Mouse (Mus musculus) heart, embryonic 16.5 days (tissue): ENCODE measurements at regions not wholly inside any gene's neighbourhood (a gene's known extent, or its start where the extent isn't known, plus 50 kb on each side); places are given as distances from the start of the nearest gene placed in this dataset.

Experiments
- ATAC-seq: fragments of 200-750 bp; cut with Nextera tagmentation; replicated peaks from 2 replicates; pipeline ENCODE4 v1.8.0; 2017; ENCODE audit warnings: moderate number of reproducible peaks; ENCODE audit not compliant: insufficient read depth, low FRiP score; ENCODE audit errors: extremely low read depth
- H3K27ac ChIP-seq: fragments of 300-500 bp; sonication (generic); 2 replicates; pipeline ENCODE4 v1.5.1; 2014; ENCODE audit warnings: mild to moderate bottlenecking, low read length, control low read depth, moderate library complexity
- H3K27me3 ChIP-seq: fragments of 300-500 bp; sonication (generic); 2 replicates; pipeline ENCODE4 v1.6.1; 2014; ENCODE audit warnings: low read length, mixed read lengths; ENCODE audit not compliant: control insufficient read depth, insufficient read depth
- H3K36me3 ChIP-seq: fragments of 300-500 bp; sonication (generic); 2 replicates; pipeline ENCODE4 v1.6.1; 2014; ENCODE audit not compliant: control insufficient read depth, insufficient read depth
- H3K4me1 ChIP-seq: fragments of 300-500 bp; sonication (generic); 2 replicates; pipeline ENCODE4 v1.6.1; 2014; ENCODE audit warnings: low read length, mixed read lengths; ENCODE audit not compliant: control insufficient read depth, insufficient read depth
- H3K4me2 ChIP-seq: fragments of 300-500 bp; sonication (generic); 2 replicates; pipeline ENCODE4 v1.6.1; 2014; ENCODE audit warnings: low read depth, mild to moderate bottlenecking, control low read depth, low read length
- H3K4me3 ChIP-seq: fragments of 300-500 bp; sonication (generic); 2 replicates; pipeline ENCODE4 v1.5.1; 2014; ENCODE audit warnings: mild to moderate bottlenecking, control low read depth, low read length
- H3K9ac ChIP-seq: fragments of 300-500 bp; sonication (generic); 2 replicates; pipeline ENCODE4 v1.6.1; 2014; ENCODE audit warnings: low read length, control low read depth
- H3K9me3 ChIP-seq: fragments of 300-500 bp; sonication (generic); replicated peaks from 2 replicates; pipeline ENCODE4 v1.6.1; 2016; ENCODE audit warnings: low read length; ENCODE audit not compliant: control insufficient read depth
- WGBS: fragments of 180-500 bp; shearing (Covaris S2); extraction: QIAGEN DNeasy Blood & Tissue Kit; methylation state at CpG from one replicate; pipeline ENCODE4 v1.1.7; 2014; 5-methylcytosine and 5-hydroxymethylcytosine counted together

DNA sequence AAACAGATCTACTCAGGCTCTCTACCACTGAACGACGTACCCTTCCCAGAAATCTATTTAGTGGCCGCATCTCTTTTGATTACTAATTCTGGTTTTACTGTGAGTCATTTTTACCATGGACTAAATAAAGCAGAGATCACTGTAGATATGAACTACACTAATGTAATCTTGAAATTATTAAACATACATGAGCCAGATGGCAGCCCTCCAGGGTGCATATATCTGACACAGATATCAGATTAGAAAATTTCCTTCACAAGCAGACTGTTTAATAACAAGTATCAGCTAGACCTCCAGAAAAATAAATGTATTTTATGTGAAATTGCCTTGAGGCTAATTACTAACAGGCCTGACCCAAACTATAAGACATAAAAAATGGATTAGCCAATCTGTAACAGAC, 388.4 kb downstream of the Lmo7 start:
- no peaks in the 10 kb centered on the region for H3K4me1 ChIP-seq
- WGBS = 83% methylated on average over 3 of the region's 3 CpGs
- H3K4me3 ChIP-seq = no peak overlapping the region
- no peak overlapping the region for H3K4me2 ChIP-seq
- ATAC-seq = no peak
- no peaks in the 10 kb centered on the region for H3K9me3 ChIP-seq
- H3K27ac ChIP-seq = no peak overlapping the region
- no peak overlapping the region for H3K9ac ChIP-seq
- no peaks in the 10 kb centered on the region for H3K36me3 ChIP-seq
- no peaks in the 10 kb centered on the region for H3K27me3 ChIP-seq

DNA sequence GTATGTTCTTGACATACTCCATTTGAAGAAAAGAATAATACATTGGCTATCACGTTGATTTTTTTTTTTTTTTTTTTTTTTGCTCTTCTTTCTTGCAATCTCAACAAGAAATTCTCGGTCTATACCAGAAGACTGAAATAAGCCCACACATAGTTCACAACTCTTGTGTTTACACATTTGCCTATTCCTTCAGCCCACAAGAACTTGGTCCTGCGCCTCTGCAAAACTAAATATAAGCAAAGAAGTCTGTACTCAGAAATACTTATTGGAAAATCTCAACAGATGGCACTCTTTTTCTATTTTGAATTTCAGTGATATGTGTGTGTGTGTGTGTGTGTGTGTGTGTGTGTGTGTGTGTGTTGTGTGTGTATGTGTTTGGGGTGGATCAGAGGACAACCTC, 376.4 kb downstream of the Lmo7 start:
- Histone ChIP-seq H3K4me1 (no peaks in the 10 kb centered on the region), H3K27ac (no peak overlapping the region), H3K4me2 (no peak overlapping the region), H3K9ac (no peak overlapping the region), H3K9me3 (no peaks in the 10 kb centered on the region), H3K4me3 (no peak overlapping the region), H3K36me3 (no peaks in the 10 kb centered on the region), H3K27me3 (no peaks in the 10 kb centered on the region)
- 81% methylated on average over 3 of the region's 3 CpGs for WGBS
- ATAC-seq = no peak

DNA sequence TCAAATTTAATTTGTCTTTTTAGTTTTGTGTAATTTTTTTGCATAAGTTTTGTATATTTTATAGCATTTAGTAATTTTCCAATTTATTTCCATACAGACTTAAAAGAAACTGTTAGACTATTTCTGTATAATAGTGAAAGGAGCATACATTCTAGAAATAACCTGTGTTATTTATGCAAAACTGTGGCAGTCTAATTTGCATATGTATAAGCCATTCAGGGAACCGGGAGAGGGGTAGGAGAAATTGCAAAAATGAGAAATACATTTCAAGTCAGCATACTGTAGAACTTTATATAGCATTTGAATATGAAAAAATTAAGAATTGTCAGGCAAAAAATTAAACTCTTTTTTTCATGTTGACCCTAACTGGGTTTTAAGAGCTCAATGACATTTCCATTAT, 364.3 kb downstream of the Lmo7 start:
- no peak overlapping the region for H3K27ac ChIP-seq
- WGBS = 82% methylated on average over 1 of the region's 1 CpGs
- no peaks in the 10 kb centered on the region for H3K36me3 ChIP-seq
- H3K4me1 ChIP-seq = no peaks in the 10 kb centered on the region
- H3K4me2 ChIP-seq = no peak overlapping the region
- no peaks in the 10 kb centered on the region for H3K27me3 ChIP-seq
- no peak for ATAC-seq
- H3K4me3 ChIP-seq = no peak overlapping the region
- H3K9ac ChIP-seq = no peak overlapping the region
- no peaks in the 10 kb centered on the region for H3K9me3 ChIP-seq

DNA sequence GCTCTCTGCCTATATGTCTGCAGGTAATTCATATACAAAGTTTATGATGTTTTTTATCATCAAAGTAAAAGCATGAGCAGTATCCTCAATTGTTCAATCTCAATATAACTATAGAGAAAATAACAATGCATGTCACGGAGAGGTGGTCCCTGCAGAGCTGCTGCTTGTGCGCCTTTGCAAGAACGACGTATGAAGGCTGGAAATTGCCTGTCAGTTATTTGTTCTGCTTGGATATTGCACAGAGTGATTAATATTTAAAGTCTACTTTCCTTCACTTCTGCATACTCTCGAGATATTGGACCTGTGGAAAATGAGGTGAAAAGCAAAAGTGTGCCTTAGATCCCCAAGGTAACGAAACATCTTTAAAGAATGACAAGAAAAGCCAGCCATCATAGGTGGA, 362.8 kb downstream of the Lmo7 start:
- Histone ChIP-seq H3K9me3 (no peaks in the 10 kb centered on the region), H3K36me3 (no peaks in the 10 kb centered on the region), H3K4me2 (no peak overlapping the region), H3K27me3 (no peaks in the 10 kb centered on the region), H3K27ac (no peak overlapping the region), H3K4me3 (no peak overlapping the region), H3K4me1 (no peaks in the 10 kb centered on the region), H3K9ac (no peak overlapping the region)
- WGBS = 75% methylated on average over 6 of the region's 6 CpGs
- no peak for ATAC-seq

DNA sequence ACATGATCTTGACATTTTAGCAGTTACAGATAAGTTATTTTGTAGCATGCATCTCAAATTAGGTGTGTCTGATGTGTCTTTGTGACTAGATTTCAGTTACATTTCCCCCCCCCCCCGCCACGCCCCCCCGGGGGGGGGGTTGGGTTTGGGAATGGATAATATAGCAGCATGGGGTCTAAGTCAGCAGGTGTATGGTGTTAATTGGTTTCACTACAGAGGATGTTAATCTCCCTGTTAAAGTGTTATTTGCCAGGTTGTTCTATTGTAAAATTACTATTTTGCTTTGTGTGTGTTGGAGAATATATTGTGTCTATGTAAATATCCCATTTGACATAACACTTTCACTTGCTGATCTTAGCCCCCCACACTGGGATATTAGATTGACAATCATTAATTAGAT, 319.2 kb downstream of the Lmo7 start:
- ATAC-seq = no peak
- no peak overlapping the region for H3K4me2 ChIP-seq
- H3K27ac ChIP-seq = no peak overlapping the region
- no peaks in the 10 kb centered on the region for H3K9me3 ChIP-seq
- H3K4me1 ChIP-seq = no peaks in the 10 kb centered on the region
- no peak overlapping the region for H3K4me3 ChIP-seq
- no peaks in the 10 kb centered on the region for H3K27me3 ChIP-seq
- 8% methylated on average over 3 of the region's 3 CpGs for WGBS
- H3K36me3 ChIP-seq = no peaks in the 10 kb centered on the region
- no peak overlapping the region for H3K9ac ChIP-seq

DNA sequence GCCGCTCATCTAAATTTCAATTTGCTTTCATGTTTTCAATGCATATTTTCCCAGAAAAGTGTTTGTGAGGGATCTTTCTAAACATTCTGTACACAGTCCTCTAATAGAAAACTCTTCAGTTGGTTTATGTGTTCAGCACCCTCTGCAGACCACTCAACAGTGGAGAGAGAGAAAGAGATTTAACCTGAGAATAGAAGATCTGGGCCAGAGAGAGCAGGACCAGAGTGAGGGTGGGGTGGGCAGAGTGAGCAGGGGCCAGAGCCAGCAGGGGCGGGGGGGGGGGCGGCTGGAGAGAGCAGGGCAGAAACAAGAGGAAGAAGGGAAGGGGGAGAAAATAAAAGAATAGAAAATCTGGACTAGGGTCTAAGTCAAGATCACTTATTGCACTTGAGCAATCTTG, 318.7 kb downstream of the Lmo7 start:
- Histone ChIP-seq H3K27ac (no peak overlapping the region), H3K4me3 (no peak overlapping the region), H3K9me3 (no peaks in the 10 kb centered on the region), H3K36me3 (no peaks in the 10 kb centered on the region), H3K4me1 (no peaks in the 10 kb centered on the region), H3K27me3 (no peaks in the 10 kb centered on the region), H3K4me2 (no peak overlapping the region), H3K9ac (no peak overlapping the region)
- ATAC-seq = no peak
- WGBS = 77% methylated on average over 1 of the region's 3 CpGs

DNA sequence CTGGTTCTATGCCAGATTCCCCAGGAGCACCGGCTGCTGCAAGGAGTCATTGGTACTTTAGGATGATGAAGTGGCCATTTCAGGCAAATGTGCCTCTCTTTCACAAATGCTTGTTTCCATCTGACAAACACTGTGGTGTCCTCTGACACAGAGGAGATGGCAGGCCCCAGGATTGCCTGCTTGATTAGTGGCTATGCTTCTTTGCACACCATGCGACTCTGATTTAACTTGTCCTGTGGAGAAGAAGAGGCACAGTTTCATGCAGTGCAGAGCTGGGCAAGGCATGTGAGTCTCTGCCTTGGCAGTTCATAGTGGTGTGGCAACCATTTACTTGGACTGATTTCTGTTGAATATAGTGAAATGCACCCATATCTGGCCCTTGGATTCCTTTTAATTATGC, 308.4 kb downstream of the Lmo7 start:
- Histone ChIP-seq H3K27ac (no peak overlapping the region), H3K4me3 (no peak overlapping the region), H3K36me3 (no peaks in the 10 kb centered on the region), H3K9me3 (no peaks in the 10 kb centered on the region), H3K4me2 (no peak overlapping the region), H3K27me3 (no peaks in the 10 kb centered on the region), H3K9ac (no peak overlapping the region), H3K4me1 (no peaks in the 10 kb centered on the region)
- WGBS = 74% methylated on average over 2 of the region's 2 CpGs
- ATAC-seq = no peak

DNA sequence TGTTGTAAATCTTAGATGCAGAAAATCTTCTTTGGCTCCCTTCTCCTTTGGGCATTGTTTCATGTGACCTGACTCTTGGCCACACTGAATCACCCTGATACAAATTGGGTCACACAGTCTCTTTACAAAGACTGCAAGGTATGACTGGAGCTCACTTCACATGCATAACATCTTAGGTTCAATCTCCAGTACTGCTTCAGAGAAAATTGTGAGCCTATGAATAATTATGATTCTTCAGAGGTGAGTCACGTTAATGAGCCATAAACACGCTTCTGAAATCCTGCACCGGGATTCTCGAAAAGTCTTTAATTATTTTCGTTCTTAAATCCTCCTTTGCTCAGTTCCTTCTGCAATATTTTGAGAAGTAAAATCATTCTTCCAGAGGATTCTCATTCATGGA, 307.7 kb downstream of the Lmo7 start:
- H3K4me3 ChIP-seq = no peak overlapping the region
- ATAC-seq = no peak
- no peaks in the 10 kb centered on the region for H3K36me3 ChIP-seq
- no peaks in the 10 kb centered on the region for H3K27me3 ChIP-seq
- no peak overlapping the region for H3K9ac ChIP-seq
- no peaks in the 10 kb centered on the region for H3K4me1 ChIP-seq
- WGBS = 80% methylated on average over 5 of the region's 5 CpGs
- no peak overlapping the region for H3K4me2 ChIP-seq
- H3K9me3 ChIP-seq = no peaks in the 10 kb centered on the region
- no peak overlapping the region for H3K27ac ChIP-seq

DNA sequence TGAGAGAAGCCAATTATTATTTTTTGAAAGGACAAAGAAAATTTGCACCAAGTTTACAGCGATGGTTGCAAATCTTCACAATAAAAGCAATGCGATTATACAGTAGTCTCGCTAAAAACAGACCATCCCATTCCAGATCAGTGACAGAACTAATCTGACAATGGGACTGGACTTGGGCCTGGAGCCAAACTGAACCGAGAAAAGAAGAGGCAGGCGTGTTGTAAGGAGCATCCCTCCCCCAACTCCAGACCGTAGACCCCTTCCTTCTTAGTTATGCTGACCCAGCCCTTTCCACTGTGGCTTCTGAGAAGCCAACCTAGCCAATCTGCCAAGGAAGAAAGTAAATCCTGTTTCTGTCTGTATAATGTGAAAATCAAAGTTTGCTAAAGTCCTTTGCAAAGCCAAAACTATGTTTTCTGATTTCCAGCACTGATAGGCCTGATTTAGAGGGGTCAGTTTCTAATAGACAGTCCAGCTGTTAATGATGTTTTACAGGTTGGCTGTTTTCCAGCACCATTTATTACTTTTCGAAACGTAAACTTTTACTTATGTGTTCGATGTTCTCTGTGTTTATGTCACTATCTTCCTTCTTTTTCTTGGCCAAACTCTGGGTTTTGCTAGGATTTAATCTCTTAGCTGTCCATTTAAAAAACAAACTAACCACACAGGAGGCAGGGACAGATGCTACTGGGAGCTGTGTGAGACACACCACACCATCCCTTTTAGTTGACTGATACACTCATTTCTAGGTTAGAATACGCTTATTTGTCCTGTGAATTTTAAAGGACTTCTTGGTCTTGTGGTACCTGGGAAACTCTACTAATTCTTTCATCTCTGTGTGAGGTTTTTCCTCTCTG, 301.5 kb downstream of the Lmo7 start:
- no peak overlapping the region for H3K9ac ChIP-seq
- no peaks in the 10 kb centered on the region for H3K9me3 ChIP-seq
- H3K4me3 ChIP-seq = no peak overlapping the region
- no peak overlapping the region for H3K4me2 ChIP-seq
- H3K27me3 ChIP-seq = no peaks in the 10 kb centered on the region
- no peaks in the 10 kb centered on the region for H3K36me3 ChIP-seq
- H3K4me1 ChIP-seq = no peaks in the 10 kb centered on the region
- no peak overlapping the region for H3K27ac ChIP-seq
- ATAC-seq = no peak
- WGBS = 58% methylated on average over 10 of the region's 10 CpGs
